Mouse (Mus musculus): ENCODE measurements around the gene Olfr549.

Gene Olfr549

GRCm38 (mm10) chr7:102591786-102592185 lies 42.1 kb downstream of the Olfr549 start, which contains the start of gene Olfr551:
Gene Olfr551 (minus strand): TSS chr7:102591886.
- no peak for DNase-seq (ENCODE audit: low read depth, low spot score)

- no peak for DNase-seq (ENCODE audit: low read depth, low spot score)
Observed at GRCm38 (mm10) chr7:102597378-102598031, 47.8 kb downstream of the Olfr549 start, which contains the start of gene Olfr552. Gene Olfr552 (plus strand): TSS chr7:102597770.
